Comparison of ENCODE assay signal across 9 mouse cellular contexts in the genomic region with DNA sequence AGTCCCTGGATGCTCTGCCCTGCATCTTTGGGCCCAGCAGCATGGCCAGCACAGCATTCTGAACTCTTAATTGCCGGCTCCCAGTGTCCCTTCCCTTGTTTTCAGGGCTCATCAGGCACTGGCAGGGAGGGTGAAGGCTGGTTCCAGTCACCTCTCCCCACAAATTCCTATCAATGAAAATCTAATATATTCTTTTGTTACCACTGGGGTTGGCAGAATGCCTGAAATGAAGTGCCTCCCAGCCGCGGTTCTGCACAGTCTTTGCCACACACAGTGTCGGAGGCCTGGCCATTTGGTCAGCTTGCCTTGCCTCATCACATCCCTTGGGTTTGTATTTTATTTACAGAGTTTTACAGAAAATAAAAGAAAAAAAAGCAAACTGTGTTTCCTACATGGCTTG. TPM values are rescaled to one million over a fixed set of nuclear protein-coding genes. Genes with fewer than 3 reads are reported as not detected.
A peak's percentile ranks its signal among the peaks of the same experiment; 100 is the strongest.
DNase-seq lines count a peak whose midpoint lies in the region; ATAC-seq lines count a peak whose summit lies in the region.
"Had no signal": no experiment of that assay in that cellular context is flagged by ENCODE, and none has a peak within 500 bp of the region (broad histone marks: within the 10 kb centered on the region; RNA-seq: fewer than 3 reads in every experiment).

No protein-coding gene starts in this region.

- WGBS in heart, embryonic 13.5 days: 71% methylated on average over 4 of the region's 4 CpGs
- 32% methylated on average over 4 of the region's 4 CpGs for WGBS in hindbrain, embryonic 16.5 days
- WGBS in neural tube, embryonic 14.5 days: 47% methylated on average over 4 of the region's 4 CpGs

- no peak overlapping the region for H3K4me2 ChIP-seq in heart, embryonic 13.5 days
- no peak overlapping the region for H3K4me2 ChIP-seq in hindbrain, embryonic 16.5 days (ENCODE audit: low read length)
- no peak overlapping the region for H3K4me2 ChIP-seq in neural tube, embryonic 14.5 days (ENCODE audit: low read depth, low read length)

- no peak for ATAC-seq in heart, embryonic 13.5 days (ENCODE audit: extremely low read depth, insufficient number of reproducible peaks, low FRiP score, low TSS enrichment)
- peak; percentile 13; the same call in 1 of the 2 replicates for ATAC-seq in hindbrain, embryonic 16.5 days
- ATAC-seq in neural tube, embryonic 14.5 days (ENCODE audit: low read depth): no peak

- H3K27me3 ChIP-seq in heart, embryonic 13.5 days (replicated peaks): no peaks in the 10 kb centered on the region
- H3K27me3 ChIP-seq in hindbrain, embryonic 16.5 days (replicated peaks; ENCODE audit: control insufficient read depth, insufficient read depth, low read length): no peaks in the 10 kb centered on the region
- no peaks in the 10 kb centered on the region for H3K27me3 ChIP-seq in neural tube, embryonic 14.5 days (ENCODE audit: control insufficient read depth, insufficient read depth, low read length)

- intact Hi-C loops in heart, postnatal 36 days (cut with DNase I): loop anchor here (1.0 to 2.0 kb wide), 2 partner anchors 56 to 63 kb away; a partner anchor contains a TSS

- H3K36me3 ChIP-seq in heart, embryonic 13.5 days: peaks cover 73% of the 10 kb centered on the region
- peaks cover 46% of the 10 kb centered on the region for H3K36me3 ChIP-seq in hindbrain, embryonic 16.5 days (ENCODE audit: control insufficient read depth, insufficient read depth, low read length)
- peaks cover 43% of the 10 kb centered on the region for H3K36me3 ChIP-seq in neural tube, embryonic 14.5 days (ENCODE audit: control insufficient read depth, insufficient read depth, low read length)

- no peak overlapping the region for H3K9ac ChIP-seq in heart, embryonic 13.5 days
- no peak overlapping the region for H3K9ac ChIP-seq in hindbrain, embryonic 16.5 days (ENCODE audit: low read depth, low read length)
- H3K9ac ChIP-seq in neural tube, embryonic 14.5 days (replicated peaks; ENCODE audit: low read depth, low read length): no peak overlapping the region

- no peak overlapping the region for H3K4me3 ChIP-seq in heart, embryonic 13.5 days
- H3K4me3 ChIP-seq in hindbrain, embryonic 16.5 days (ENCODE audit: low read length): no peak overlapping the region
- no peak overlapping the region for H3K4me3 ChIP-seq in neural tube, embryonic 14.5 days (ENCODE audit: low read depth, low read length)

- H3K4me1 ChIP-seq in heart, embryonic 13.5 days: peaks cover 36% of the 10 kb centered on the region
- peaks cover 7% of the 10 kb centered on the region; the same call in 1 of the 2 replicates for H3K4me1 ChIP-seq in hindbrain, embryonic 16.5 days (ENCODE audit: control insufficient read depth, insufficient read depth, low read depth, low read length)
- H3K4me1 ChIP-seq in neural tube, embryonic 14.5 days (ENCODE audit: control insufficient read depth, insufficient read depth, low read length): peaks cover 10% of the 10 kb centered on the region; the same call in 1 of the 2 replicates

- H3K9me3 ChIP-seq in heart, embryonic 13.5 days: no peaks in the 10 kb centered on the region
- no peaks in the 10 kb centered on the region for H3K9me3 ChIP-seq in hindbrain, embryonic 16.5 days (ENCODE audit: control insufficient read depth, low read length)
- H3K9me3 ChIP-seq in neural tube, embryonic 14.5 days (ENCODE audit: control insufficient read depth, low read length): no peaks in the 10 kb centered on the region

- no peak for DNase-seq in heart, postnatal 36 days
- DNase-seq in right cerebral cortex, postnatal 4 days: peak; percentile 14
- DNase-seq in right cerebral cortex, adult 2 months (ENCODE audit: low spot score in 2 of 2): no peak
- DNase-seq in retina, embryonic 14.5 days (ENCODE audit: low spot score): no peak
- DNase-seq in urinary bladder, postnatal 25 days (ENCODE audit: low spot score): no peak

- peak overlapping the region; percentile 34; the same call in 1 of the 2 replicates for H3K27ac ChIP-seq in heart, embryonic 13.5 days (replicated peaks)
- H3K27ac ChIP-seq in hindbrain, embryonic 16.5 days (ENCODE audit: low read depth, low read length): peak overlapping the region; percentile 74
- H3K27ac ChIP-seq in neural tube, embryonic 14.5 days (ENCODE audit: low read depth, low read length): peak overlapping the region; percentile 45

RNA-seq across cellular contexts. Expression of a gene that starts 14.5 kb away (rescaled TPM):
- 67.1 and 76.2 TPM in 2 replicates for polyA plus RNA-seq in heart, embryonic 13.5 days (2015; fragmentation: Nextera tagmentation; extraction: Ambion mirVana)
- 10 to 100 TPM; 40.0 to 43.0 TPM for total RNA-seq in heart, postnatal 36 days (2021)
- polyA plus RNA-seq in hindbrain, embryonic 16.5 days (2015; fragmentation: Nextera tagmentation; extraction: Ambion mirVana): 92.7 and 93.4 TPM in 2 replicates
- 81.3 and 85.6 TPM in 2 replicates for polyA plus RNA-seq in neural tube, embryonic 14.5 days (2014; fragmentation: Nextera tagmentation; extraction: Ambion mirVana)

RNA-seq across cellular contexts. Expression of a gene that starts 15.4 kb away (rescaled TPM):
- 0.23 TPM in 1 of 2 replicates, not detected in the other for polyA plus RNA-seq in heart, embryonic 13.5 days (2015; fragmentation: Nextera tagmentation; extraction: Ambion mirVana)
- total RNA-seq in heart, postnatal 36 days (2021): not detected
- polyA plus RNA-seq in hindbrain, embryonic 16.5 days (2015; fragmentation: Nextera tagmentation; extraction: Ambion mirVana): 0.75 and 1.4 TPM in 2 replicates
- 0.71 and 1.3 TPM in 2 replicates for polyA plus RNA-seq in neural tube, embryonic 14.5 days (2014; fragmentation: Nextera tagmentation; extraction: Ambion mirVana)
- total RNA-seq: layer of hippocampus, adult 18-20 months had no signal

RNA-seq across cellular contexts. Expression of a gene that starts 16.8 kb away (rescaled TPM):
- 32.1 and 32.5 TPM in 2 replicates for polyA plus RNA-seq in heart, embryonic 13.5 days (2015; fragmentation: Nextera tagmentation; extraction: Ambion mirVana)
- total RNA-seq in heart, postnatal 36 days (2021): 10 to 100 TPM; 53.0 to 53.8 TPM
- 37.2 and 41.7 TPM in 2 replicates for polyA plus RNA-seq in hindbrain, embryonic 16.5 days (2015; fragmentation: Nextera tagmentation; extraction: Ambion mirVana)
- 25.8 and 29.6 TPM in 2 replicates for polyA plus RNA-seq in neural tube, embryonic 14.5 days (2014; fragmentation: Nextera tagmentation; extraction: Ambion mirVana)

RNA-seq across cellular contexts. Expression of a gene that starts 56.0 kb away (rescaled TPM):
- polyA plus RNA-seq in heart, embryonic 13.5 days (2015; fragmentation: Nextera tagmentation; extraction: Ambion mirVana): 58.1 and 60.9 TPM in 2 replicates
- total RNA-seq in heart, postnatal 36 days (2021): 10 to 100 TPM; 51.7 to 53.4 TPM
- 250 and 273 TPM in 2 replicates for polyA plus RNA-seq in hindbrain, embryonic 16.5 days (2015; fragmentation: Nextera tagmentation; extraction: Ambion mirVana)
- 235 and 254 TPM in 2 replicates for polyA plus RNA-seq in neural tube, embryonic 14.5 days (2014; fragmentation: Nextera tagmentation; extraction: Ambion mirVana)
